Mouse (Mus musculus) limb, embryonic 13.5 days (tissue): ENCODE data around the gene Ralb. TPM values are rescaled to one million over a fixed set of nuclear protein-coding genes. Genes with fewer than 3 reads are reported as not detected.

Experiments
- ATAC-seq: fragments of 200-750 bp; cut with Nextera tagmentation; 2 replicates; pipeline ENCODE4 v1.8.0; 2017; ENCODE audit warnings: low read depth, moderate number of reproducible peaks, moderate TSS enrichment; ENCODE audit not compliant: low FRiP score
- H3K27ac ChIP-seq: fragments of 300-500 bp; sonication (generic); 2 replicates; pipeline ENCODE4 v1.5.1; 2015; ENCODE audit warnings: inconsistent platforms, mild to moderate bottlenecking, moderate library complexity
- H3K27me3 ChIP-seq: fragments of 300-500 bp; sonication (generic); 2 replicates; pipeline ENCODE4 v1.6.1; 2015; ENCODE audit warnings: mild to moderate bottlenecking, inconsistent platforms
- H3K36me3 ChIP-seq: fragments of 300-500 bp; sonication (generic); 2 replicates; pipeline ENCODE4 v1.6.1; 2015; ENCODE audit warnings: inconsistent platforms, mild to moderate bottlenecking, moderate library complexity
- H3K4me1 ChIP-seq: fragments of 300-500 bp; sonication (generic); 2 replicates; pipeline ENCODE4 v1.6.1; 2015; ENCODE audit warnings: inconsistent platforms
- H3K4me2 ChIP-seq: fragments of 300-500 bp; sonication (generic); replicated peaks from 2 replicates; pipeline ENCODE4 v1.6.1; 2015; ENCODE audit warnings: inconsistent platforms, mild to moderate bottlenecking, moderate library complexity
- H3K4me3 ChIP-seq: fragments of 300-500 bp; sonication (generic); 2 replicates; pipeline ENCODE4 v1.5.1; 2015; ENCODE audit warnings: moderate library complexity, mild to moderate bottlenecking, inconsistent platforms
- H3K9ac ChIP-seq: fragments of 300-500 bp; sonication (generic); 2 replicates; pipeline ENCODE4 v1.6.1; 2015; ENCODE audit warnings: mild to moderate bottlenecking, inconsistent platforms
- H3K9me3 ChIP-seq: fragments of 300-500 bp; sonication (generic); 2 replicates; pipeline ENCODE4 v1.6.1; 2016; ENCODE audit warnings: inconsistent platforms
- WGBS: fragments of 180-500 bp; shearing (Covaris S2); methylation state at CpG from one replicate; pipeline ENCODE4 v1.1.7; 2015; 5-methylcytosine and 5-hydroxymethylcytosine counted together
- polyA plus RNA-seq: library from polyadenylated mRNA; unstranded; fragments of >200 nt; fragmentation: Nextera tagmentation; extraction: Ambion mirVana; gene quantifications from 2 replicates; pipeline ENCODE4 v1.2.1, GENCODE M21; 2015

The Ralb gene
- polyA plus RNA-seq, 1 experiment from 2014 or later = 129 TPM

DNA sequence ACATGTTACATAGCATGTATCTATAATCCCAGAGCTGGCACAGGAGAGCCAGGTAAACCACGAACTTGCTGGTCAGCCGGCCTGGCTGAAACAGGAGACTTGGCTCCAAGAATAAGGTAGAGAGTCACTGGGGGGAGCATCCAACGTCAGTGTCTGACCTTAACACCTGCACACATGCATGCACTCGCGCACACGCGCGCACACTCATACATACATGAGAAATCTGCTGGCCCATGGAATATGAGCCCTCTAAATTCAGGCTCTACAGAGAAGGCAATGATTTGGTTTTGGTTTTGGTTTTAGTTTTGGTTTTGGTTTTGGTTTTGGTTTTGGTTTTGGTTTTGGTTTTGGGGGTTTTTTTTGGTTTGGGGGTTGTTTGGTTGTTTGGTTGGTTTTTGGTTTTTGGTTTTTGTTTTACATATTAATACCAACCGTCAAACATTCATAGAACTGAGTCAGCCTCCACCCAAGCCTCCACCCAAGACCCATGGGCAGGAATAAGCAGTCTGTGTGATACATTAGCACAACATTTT, 66.4 kb downstream of the Ralb start:
- H3K27ac ChIP-seq = no peak overlapping the region
- H3K4me1 ChIP-seq = no peaks in the 10 kb centered on the region
- WGBS = 91% methylated on average over 9 of the region's 9 CpGs
- H3K27me3 ChIP-seq = no peaks in the 10 kb centered on the region
- H3K4me3 ChIP-seq = no peak overlapping the region
- no peak overlapping the region for H3K9ac ChIP-seq
- peaks cover 7% of the 10 kb centered on the region; the same call in 1 of the 2 replicates for H3K9me3 ChIP-seq
- H3K4me2 ChIP-seq = no peak overlapping the region
- H3K36me3 ChIP-seq = no peaks in the 10 kb centered on the region
- no peak for ATAC-seq

DNA sequence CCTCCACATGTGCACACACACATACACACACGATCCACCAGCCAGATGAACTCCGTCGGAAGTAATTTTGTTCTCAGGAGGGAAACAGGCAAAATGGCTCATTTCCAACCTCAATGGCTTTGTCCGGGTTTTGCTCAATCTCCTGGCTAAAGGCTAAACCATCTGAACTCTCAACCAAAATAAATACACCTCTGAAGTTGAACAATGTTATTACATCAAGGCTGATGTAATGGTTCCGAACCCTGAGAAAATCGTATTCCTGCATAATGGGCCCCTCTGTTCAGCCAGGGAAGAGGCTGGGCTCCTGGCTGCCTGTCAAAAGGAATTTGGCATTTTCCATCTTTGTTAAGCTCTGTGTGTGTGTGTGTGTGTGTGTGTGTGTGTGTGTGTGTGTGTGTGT, 67.2 kb downstream of the Ralb start:
- no peak for ATAC-seq
- H3K4me2 ChIP-seq = no peak overlapping the region
- no peaks in the 10 kb centered on the region for H3K27me3 ChIP-seq
- H3K9ac ChIP-seq = no peak overlapping the region
- no peak overlapping the region for H3K27ac ChIP-seq
- peaks cover 7% of the 10 kb centered on the region; the same call in 1 of the 2 replicates for H3K9me3 ChIP-seq
- H3K4me1 ChIP-seq = no peaks in the 10 kb centered on the region
- 65% methylated on average over 6 of the region's 6 CpGs for WGBS
- H3K36me3 ChIP-seq = no peaks in the 10 kb centered on the region
- no peak overlapping the region for H3K4me3 ChIP-seq

DNA sequence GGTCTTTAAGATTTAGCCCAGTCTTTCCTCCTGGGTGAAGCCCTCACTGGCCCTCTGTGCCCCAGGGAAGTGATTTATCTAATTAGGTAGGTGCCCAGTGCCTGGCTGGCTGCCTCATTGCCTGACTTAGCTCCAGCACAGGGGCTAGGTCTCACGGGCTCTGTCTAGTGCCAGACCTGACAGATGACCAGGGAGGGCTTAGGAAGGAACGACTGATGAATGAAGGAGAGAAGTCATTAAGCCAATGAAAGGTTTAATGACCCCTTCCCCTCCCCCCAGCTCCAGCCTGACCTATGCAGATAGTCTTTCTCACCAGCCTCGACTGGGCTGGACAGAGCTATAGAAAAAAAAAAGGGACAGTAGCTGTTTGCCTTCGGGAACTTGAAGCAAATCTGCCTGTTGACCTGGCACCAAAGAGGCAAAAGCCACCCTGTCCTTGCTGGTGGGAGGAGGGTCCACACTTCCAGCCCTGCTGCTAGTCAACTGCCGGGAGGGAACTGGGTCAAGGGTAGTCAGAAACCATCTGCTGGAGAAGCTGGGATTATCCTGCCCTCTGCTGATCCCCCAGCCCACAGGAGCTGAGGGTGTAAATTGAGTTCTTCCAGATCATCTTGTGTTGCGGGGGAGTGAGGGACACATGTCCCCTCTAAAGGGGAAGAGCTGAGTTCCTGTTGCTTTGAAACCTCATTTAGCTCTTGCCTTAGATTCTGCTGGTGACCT, 80.3 kb downstream of the Ralb start:
- peaks cover 18% of the 10 kb centered on the region for H3K4me1 ChIP-seq
- ATAC-seq = no peak
- H3K4me3 ChIP-seq = no peak overlapping the region
- no peak overlapping the region for H3K4me2 ChIP-seq
- WGBS = 10% methylated on average over 6 of the region's 6 CpGs
- no peak overlapping the region for H3K9ac ChIP-seq
- H3K36me3 ChIP-seq = no peaks in the 10 kb centered on the region
- H3K9me3 ChIP-seq = no peaks in the 10 kb centered on the region
- H3K27me3 ChIP-seq = peaks cover 69% of the 10 kb centered on the region
- H3K27ac ChIP-seq = no peak overlapping the region

DNA sequence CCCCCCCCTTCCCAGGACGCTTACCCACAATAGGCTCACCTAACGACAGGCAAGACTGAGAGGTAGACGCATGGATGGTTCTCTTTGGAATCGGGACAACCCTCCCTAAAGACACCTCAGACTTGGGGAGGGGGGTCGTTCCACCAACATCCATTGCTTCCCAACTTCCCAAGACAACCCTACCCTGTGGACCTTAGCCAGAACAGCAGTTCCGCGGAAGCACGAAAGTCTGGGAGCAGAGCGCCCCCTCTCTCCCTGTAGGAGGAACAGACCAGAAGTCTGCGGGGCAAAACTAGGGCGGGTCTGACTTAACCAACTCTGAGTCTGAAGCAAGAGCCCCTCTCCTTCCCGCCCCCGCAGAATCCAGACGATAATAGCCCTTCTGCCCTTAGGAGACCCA, 81.1 kb downstream of the Ralb start:
- 7% methylated on average over 14 of the region's 14 CpGs for WGBS
- Histone ChIP-seq H3K4me3 (no peak overlapping the region), H3K9ac (no peak overlapping the region), H3K4me2 (no peak overlapping the region), H3K36me3 (no peaks in the 10 kb centered on the region), H3K27me3 (peaks cover 77% of the 10 kb centered on the region), H3K4me1 (peaks cover 26% of the 10 kb centered on the region), H3K27ac (no peak overlapping the region), H3K9me3 (no peaks in the 10 kb centered on the region)
- no peak for ATAC-seq

DNA sequence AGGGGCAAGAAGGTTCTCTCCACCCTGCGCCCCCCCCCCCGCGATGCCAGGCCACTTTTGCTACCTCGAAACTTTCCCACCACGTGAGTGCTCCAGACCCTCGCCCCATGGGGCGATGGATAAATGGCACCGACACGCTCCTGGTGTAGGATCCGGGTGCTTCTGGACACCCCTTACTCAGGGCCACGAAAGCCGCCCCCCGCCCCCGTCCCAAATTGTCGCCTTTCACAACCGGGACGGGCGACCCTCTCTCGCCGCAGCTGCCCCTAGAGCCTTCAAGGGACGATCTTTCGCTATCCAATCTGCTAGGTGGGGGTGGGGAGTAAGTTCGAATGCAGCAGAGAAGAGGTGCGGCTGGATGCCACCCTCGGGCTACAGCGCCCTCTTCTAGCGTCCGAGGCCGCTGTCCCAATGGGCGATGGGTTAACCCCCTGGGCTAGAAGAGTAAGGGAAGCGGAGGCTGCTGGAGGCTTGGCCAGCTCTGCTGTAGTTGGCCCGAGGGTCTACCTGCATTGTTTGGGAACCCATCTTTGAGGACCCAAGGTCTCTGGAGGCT, 82.1 kb downstream of the Ralb start:
- peaks cover 87% of the 10 kb centered on the region for H3K27me3 ChIP-seq
- ATAC-seq = no peak
- peak overlapping the region; percentile 72 for H3K9ac ChIP-seq
- no peaks in the 10 kb centered on the region for H3K9me3 ChIP-seq
- WGBS = under 1% methylated on average over 31 of the region's 32 CpGs
- no peak overlapping the region for H3K27ac ChIP-seq
- peaks cover 35% of the 10 kb centered on the region for H3K4me1 ChIP-seq
- H3K36me3 ChIP-seq = no peaks in the 10 kb centered on the region
- peak overlapping the region; percentile 65 for H3K4me3 ChIP-seq
- peak overlapping the region; percentile 100 for H3K4me2 ChIP-seq

DNA sequence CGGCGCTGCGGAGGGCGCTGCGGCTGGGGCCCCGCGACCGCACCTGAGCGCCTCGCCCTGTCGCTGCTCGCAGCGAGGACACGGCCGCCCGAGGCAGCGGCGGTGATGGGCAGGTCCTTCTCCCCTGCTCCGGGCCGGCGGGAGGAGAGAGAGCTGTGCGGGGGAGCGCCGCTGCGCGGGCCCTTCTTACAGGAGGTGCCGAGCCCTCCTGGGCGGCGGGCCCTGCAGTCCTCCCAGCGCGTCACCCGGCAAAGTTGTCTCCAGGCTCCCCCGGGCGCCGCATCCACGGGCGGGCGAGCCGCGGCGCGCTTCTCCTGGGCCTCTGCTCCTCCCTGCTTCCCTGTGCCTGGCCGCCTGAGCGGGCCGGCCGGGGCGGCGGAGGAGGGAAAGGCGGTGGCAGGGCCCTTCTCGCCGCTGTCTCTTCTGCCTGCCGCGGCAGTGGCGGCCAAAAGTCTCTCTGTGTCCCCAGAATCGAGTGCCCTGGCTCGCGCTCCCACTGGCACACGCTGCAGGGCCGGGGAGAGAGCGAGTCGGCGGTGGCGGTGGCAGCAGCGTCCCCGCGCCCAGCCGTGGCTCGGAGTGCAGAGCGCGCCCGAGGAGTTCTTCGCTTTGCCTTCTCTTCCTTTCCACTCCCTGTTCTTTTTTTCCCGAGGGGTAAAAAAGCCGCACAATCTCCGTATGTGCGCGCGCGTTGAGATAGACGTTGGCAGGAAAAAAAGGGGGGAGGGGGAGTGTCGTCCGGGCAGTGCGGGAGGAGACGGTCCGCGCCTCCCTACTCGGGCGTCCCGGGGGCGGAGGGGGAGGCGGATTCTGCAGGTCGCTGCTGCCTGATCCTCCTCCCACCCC, 82.8 kb downstream of the Ralb start, which contains the start of gene Inhbb:
Gene Inhbb, minus strand, starts transcription at position 673 of the 846 bp plus-strand sequence.
- H3K4me3 ChIP-seq = peak within 1 kb of the TSS; percentile 65
- H3K9ac ChIP-seq = peak within 1 kb of the TSS; percentile 72
- no peaks in the 10 kb centered on the region for H3K36me3 ChIP-seq
- peaks cover 94% of the 10 kb centered on the region for H3K27me3 ChIP-seq
- peaks cover 39% of the 10 kb centered on the region for H3K4me1 ChIP-seq
- ATAC-seq = no peak
- no peaks in the 10 kb centered on the region for H3K9me3 ChIP-seq
- H3K27ac ChIP-seq = no peak within 1 kb of the TSS
- H3K4me2 ChIP-seq = peak within 1 kb of the TSS; percentile 100
- WGBS = under 1% methylated on average over 63 of the region's 92 CpGs

DNA sequence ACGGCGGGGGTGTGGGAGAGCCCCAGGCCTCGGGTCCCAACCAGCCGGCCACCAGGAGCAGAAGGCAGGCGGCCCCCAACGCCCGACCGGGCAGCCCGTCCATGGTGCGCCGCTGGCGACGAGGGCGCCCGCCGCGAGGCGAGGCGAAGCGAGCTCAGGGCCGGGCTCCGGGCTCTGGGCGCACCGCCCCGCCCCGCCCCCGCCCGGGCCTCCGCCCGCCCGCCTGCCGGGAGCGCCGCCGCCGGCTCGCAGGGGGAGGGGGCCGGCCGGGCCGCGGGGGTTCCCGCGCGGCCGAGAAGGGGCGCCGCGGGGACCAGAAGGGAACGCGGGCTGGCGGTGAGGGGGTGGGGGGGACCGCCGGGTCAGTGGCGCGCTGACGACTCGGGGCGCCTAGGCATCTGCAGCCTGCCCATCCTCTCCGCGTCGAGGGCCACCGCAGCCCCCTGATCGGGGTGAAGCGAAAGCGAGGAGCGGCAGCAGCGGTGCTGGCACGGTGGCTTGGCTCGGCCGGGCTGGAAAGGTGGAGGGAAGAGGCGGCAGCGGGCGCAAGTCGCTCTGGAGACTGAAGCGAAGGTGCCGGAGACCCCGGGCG, 83.5 kb downstream of the Ralb start:
- ATAC-seq = peak; percentile 37; the same call in 1 of the 2 replicates
- Histone ChIP-seq H3K27ac (no peak overlapping the region), H3K36me3 (no peaks in the 10 kb centered on the region), H3K9ac (peak overlapping the region; percentile 72), H3K4me2 (peak overlapping the region; percentile 100), H3K27me3 (peaks cover 100% of the 10 kb centered on the region), H3K9me3 (no peaks in the 10 kb centered on the region), H3K4me1 (peaks cover 39% of the 10 kb centered on the region), H3K4me3 (peak overlapping the region; percentile 65)
- 0% methylated on average over 35 of the region's 78 CpGs for WGBS

Other genes starting within 250 kb of the Ralb start
- gene Inhbb, start 82.5 kb downstream of the Ralb start, polyA plus RNA-seq = 0.73 and 0.79 TPM in 2 replicates
- gene Tmem185b, start 21.4 kb upstream of the Ralb start, polyA plus RNA-seq = 26.3 and 26.9 TPM in 2 replicates
- gene Epb41l5, start 144.2 kb upstream of the Ralb start, polyA plus RNA-seq = 9.6 and 10.3 TPM in 2 replicates